Mouse (Mus musculus) ES-E14 (cell line): ENCODE results near the gene Tas1r2. TPM values are rescaled to one million over a fixed set of nuclear protein-coding genes. Genes with fewer than 3 reads are reported as not detected.

Source experiments
- DNase-seq: peaks from one replicate; pipeline ENCODE4 v3.0.0-alpha.2; 2013; ENCODE audit warnings: low read depth, low spot score
- H3K27ac ChIP-seq: 2 replicates; pipeline ENCODE4 v1.5.1; 2012; ENCODE audit warnings: low read depth, mild to moderate bottlenecking, low read length, moderate library complexity, mixed read lengths; ENCODE audit not compliant: poor library complexity, insufficient read depth, severe bottlenecking
- H3K36me3 ChIP-seq: 2 replicates; pipeline ENCODE4 v1.6.1; 2012; ENCODE audit warnings: mild to moderate bottlenecking, low read length, moderate library complexity, mixed read lengths; ENCODE audit not compliant: control insufficient read depth, poor library complexity, insufficient read depth, severe bottlenecking
- H3K4me1 ChIP-seq, 2 experiments: fragments of 150-350 bp in 1 of 2; sonication (generic) in 1 of 2; 2 replicates each; pipeline ENCODE4 v1.6.1; 2012; ENCODE audit warnings: low read length in 2 of 2, mild to moderate bottlenecking in 1 of 2, mixed read lengths in 1 of 2; ENCODE audit not compliant: control insufficient read depth in 2 of 2, insufficient read depth in 2 of 2, poor library complexity in 1 of 2
- H3K4me3 ChIP-seq, 2 experiments: fragments of 150-350 bp in 1 of 2; sonication (generic) in 1 of 2; 2 replicates each; pipeline ENCODE4 v1.5.1; 2012; ENCODE audit warnings: low read length in 2 of 2, low read depth in 1 of 2, mild to moderate bottlenecking in 1 of 2, mixed read lengths in 1 of 2; ENCODE audit not compliant: insufficient read depth in 1 of 2, poor library complexity in 1 of 2, severe bottlenecking in 1 of 2
- H3K9ac ChIP-seq: 2 replicates; pipeline ENCODE4 v1.6.1; 2012; ENCODE audit warnings: low read depth, mild to moderate bottlenecking, low read length, mixed read lengths; ENCODE audit not compliant: poor library complexity, insufficient read depth, severe bottlenecking
- H3K9me3 ChIP-seq: fragments of 150-350 bp; sonication (generic); 2 replicates; pipeline ENCODE4 v1.6.1; 2012; ENCODE audit warnings: low read depth, mild to moderate bottlenecking, low read length; ENCODE audit not compliant: control insufficient read depth, insufficient read depth
- CHD2 ChIP-seq: IDR thresholded peaks from 2 replicates; pipeline ENCODE4 v1.6.1; 2014; ENCODE audit warnings: mild to moderate bottlenecking, low read depth, low read length, inconsistent platforms
- HCFC1 ChIP-seq: IDR thresholded peaks from 2 replicates; pipeline ENCODE4 v1.6.1; 2012; ENCODE audit warnings: low read length, inconsistent platforms, borderline replicate concordance; ENCODE audit not compliant: insufficient read depth
- MAFK ChIP-seq: IDR thresholded peaks from 2 replicates; pipeline ENCODE4 v1.6.1; 2014; ENCODE audit warnings: mild to moderate bottlenecking, low read depth, low read length, inconsistent platforms; ENCODE audit not compliant: insufficient read depth
- ZC3H11A ChIP-seq: IDR thresholded peaks from 2 replicates; pipeline ENCODE4 v1.6.1; 2012; ENCODE audit warnings: low read depth, mild to moderate bottlenecking, inconsistent platforms, low read length, borderline replicate concordance
- ZNF384 ChIP-seq: IDR thresholded peaks from 2 replicates; pipeline ENCODE4 v1.6.1; 2012; ENCODE audit warnings: low read depth, low read length, inconsistent platforms
- in situ Hi-C, 2 experiments: fragments of 600-800 bp; cut with MboI; formaldehyde crosslinking; loops; one replicate each; pipeline ENCODE4 v1.15.1; 2025; ENCODE audit warnings: low sequenced_read_pairs in 2 of 2, inconsistent platforms in 1 of 2; ENCODE audit not compliant: unreplicated experiment in 2 of 2
- total RNA-seq: library from RNA; depleted of rRNA; stranded (reverse); fragments of 300-350 nt; gene quantifications from 2 replicates; pipeline ENCODE4 v1.2.3, GENCODE M21; 2012

Gene Tas1r2
- total RNA-seq, 1 experiment: 0.09 TPM

- no peak overlapping the region for H3K27ac ChIP-seq
- TF ChIP-seq ZC3H11A: no peak
- peak; percentile 84 for TF ChIP-seq CHD2
- peak; percentile 91 for TF ChIP-seq MAFK
- no peak for TF ChIP-seq HCFC1
- TF ChIP-seq ZNF384: no peak
- DNase-seq: peak; percentile 59
- H3K4me3 ChIP-seq: no peak overlapping the region
- H3K36me3 ChIP-seq: no peaks in the 10 kb centered on the region
- H3K4me1 ChIP-seq: peaks cover 0 to 12% of the 10 kb centered on the region in 2 experiments; a peak in 1 of 4 replicates
- H3K9ac ChIP-seq: no peak overlapping the region
- in situ Hi-C loops: no loop called here
- H3K9me3 ChIP-seq: no peaks in the 10 kb centered on the region
These were observed 30.6 kb downstream of the Tas1r2 start for GRCm38 (mm10) chr4:139683728-139684638.

GRCm38 (mm10) chr4:139684639-139685017, 31.3 kb downstream of the Tas1r2 start:
- H3K4me1 ChIP-seq: peaks cover 0 to 13% of the 10 kb centered on the region in 2 experiments; a peak in 1 of 4 replicates
- DNase-seq: peak; percentile 73
- H3K4me3 ChIP-seq: no peak overlapping the region
- H3K9ac ChIP-seq: no peak overlapping the region
- no peaks in the 10 kb centered on the region for H3K36me3 ChIP-seq
- no peaks in the 10 kb centered on the region for H3K9me3 ChIP-seq
- in situ Hi-C loops: no loop called here
- TF ChIP-seq ZC3H11A (peak; percentile 56; the same call in 1 of the 2 replicates), MAFK (no peak)
- no peak overlapping the region for H3K27ac ChIP-seq

- no peak overlapping the region for H3K4me3 ChIP-seq
- in situ Hi-C loops: no loop called here
- H3K9me3 ChIP-seq: no peaks in the 10 kb centered on the region
- H3K9ac ChIP-seq: no peak overlapping the region
- H3K4me1 ChIP-seq: peaks cover 0 to 16% of the 10 kb centered on the region in 2 experiments; a peak in 1 of 4 replicates
- TF ChIP-seq MAFK: no peak
- no peak for TF ChIP-seq CHD2
- no peak for TF ChIP-seq HCFC1
- no peak for TF ChIP-seq ZC3H11A
- DNase-seq: no peak
- peak overlapping the region; percentile 9; the same call in 1 of the 2 replicates for H3K27ac ChIP-seq
- H3K36me3 ChIP-seq: no peaks in the 10 kb centered on the region
These were observed 34.7 kb downstream of the Tas1r2 start for GRCm38 (mm10) chr4:139688058-139688457.

GRCm38 (mm10) chr4:139689627-139690269, 36.4 kb downstream of the Tas1r2 start:
- H3K9ac ChIP-seq: no peak overlapping the region
- no peak for DNase-seq
- H3K4me3 ChIP-seq: no peak overlapping the region
- peaks cover 0 to 17% of the 10 kb centered on the region in 2 experiments; a peak in 1 of 4 replicates for H3K4me1 ChIP-seq
- H3K27ac ChIP-seq: no peak overlapping the region
- no peaks in the 10 kb centered on the region for H3K9me3 ChIP-seq
- H3K36me3 ChIP-seq: no peaks in the 10 kb centered on the region
- no peak for TF ChIP-seq HCFC1
- no peak for TF ChIP-seq ZNF384
- no peak for TF ChIP-seq MAFK
- in situ Hi-C loops: loop anchor here in 1 of 2 experiments (10.0 kb wide), 1 partner anchor 165 kb away; no protein-coding TSS in a partner anchor
